Mouse (Mus musculus): ENCODE results near the gene Card10. TPM values are rescaled to one million over a fixed set of nuclear protein-coding genes. Genes with fewer than 3 reads are reported as not detected.
A peak's percentile ranks its signal among the peaks of the same experiment; 100 is the strongest.
"Not testable (repeated sequence)": the region's sequence is repeated elsewhere in the genome, so short reads cannot be mapped to it uniquely, and the experiment has no call there.

Gene Card10
- 6.5 and 7.6 TPM in 2 replicates for polyA plus RNA-seq (2014; fragmentation: Nextera tagmentation; extraction: Ambion mirVana)

DNA sequence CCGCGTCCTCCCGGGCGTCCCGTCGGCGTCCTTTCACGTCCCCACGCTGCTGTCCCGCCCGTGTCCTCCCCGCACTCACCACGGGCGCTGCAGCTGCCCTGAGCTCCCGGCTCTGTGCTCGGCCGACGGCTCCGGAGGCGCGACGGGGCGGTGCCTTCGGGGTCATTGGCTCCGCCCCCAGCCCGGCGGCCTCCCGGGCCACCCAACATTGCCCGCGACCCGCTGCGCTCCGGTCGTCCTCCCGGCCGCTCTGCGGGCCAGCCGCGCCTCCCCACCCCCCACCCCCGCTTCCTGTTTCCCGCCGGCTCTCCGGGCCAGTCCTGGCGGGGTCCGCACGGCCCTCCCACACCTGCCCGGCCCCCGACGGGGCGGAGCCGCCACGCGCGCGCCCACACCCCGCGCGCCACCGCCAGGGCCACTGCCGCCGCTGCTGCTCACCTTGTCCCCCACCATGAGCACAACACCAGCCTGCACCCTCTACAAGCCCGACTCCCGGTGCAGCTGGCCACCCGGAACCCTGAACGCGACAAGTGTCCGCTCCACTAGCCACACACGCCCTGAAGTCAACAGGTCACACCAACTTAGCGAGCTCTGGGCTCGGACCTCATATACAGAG is at the start of gene Card10:
Gene Card10 (minus strand): TSS at position 267 of the 616 bp plus-strand sequence.
- H3K27ac ChIP-seq (ENCODE audit: low read length): peak within 1 kb of the TSS; percentile 78; the same call in 1 of the 2 replicates
- peaks cover 10% of the 10 kb centered on the region; the same call in 1 of the 2 replicates for H3K4me1 ChIP-seq (ENCODE audit: control insufficient read depth, insufficient read depth, low read length)
- no peaks in the 10 kb centered on the region for H3K36me3 ChIP-seq (ENCODE audit: control insufficient read depth, insufficient read depth, low read length)
- 2% methylated on average over 66 of the region's 70 CpGs for WGBS
- peak within 1 kb of the TSS; percentile 65 for H3K4me3 ChIP-seq (ENCODE audit: low read depth, low read length)
- peak; percentile 59 for ATAC-seq (ENCODE audit: insufficient number of reproducible peaks, insufficient read depth, low FRiP score, low read depth)
- no peaks in the 10 kb centered on the region for H3K9me3 ChIP-seq (ENCODE audit: control insufficient read depth, low read depth, low read length)
- H3K9ac ChIP-seq (replicated peaks; ENCODE audit: low read depth, low read length): peak within 1 kb of the TSS; percentile 65
- no peaks in the 10 kb centered on the region for H3K27me3 ChIP-seq (ENCODE audit: control insufficient read depth, insufficient read depth, low read length)
- peak within 1 kb of the TSS; percentile 95 for H3K4me2 ChIP-seq (replicated peaks; ENCODE audit: low read depth, low read length)

DNA sequence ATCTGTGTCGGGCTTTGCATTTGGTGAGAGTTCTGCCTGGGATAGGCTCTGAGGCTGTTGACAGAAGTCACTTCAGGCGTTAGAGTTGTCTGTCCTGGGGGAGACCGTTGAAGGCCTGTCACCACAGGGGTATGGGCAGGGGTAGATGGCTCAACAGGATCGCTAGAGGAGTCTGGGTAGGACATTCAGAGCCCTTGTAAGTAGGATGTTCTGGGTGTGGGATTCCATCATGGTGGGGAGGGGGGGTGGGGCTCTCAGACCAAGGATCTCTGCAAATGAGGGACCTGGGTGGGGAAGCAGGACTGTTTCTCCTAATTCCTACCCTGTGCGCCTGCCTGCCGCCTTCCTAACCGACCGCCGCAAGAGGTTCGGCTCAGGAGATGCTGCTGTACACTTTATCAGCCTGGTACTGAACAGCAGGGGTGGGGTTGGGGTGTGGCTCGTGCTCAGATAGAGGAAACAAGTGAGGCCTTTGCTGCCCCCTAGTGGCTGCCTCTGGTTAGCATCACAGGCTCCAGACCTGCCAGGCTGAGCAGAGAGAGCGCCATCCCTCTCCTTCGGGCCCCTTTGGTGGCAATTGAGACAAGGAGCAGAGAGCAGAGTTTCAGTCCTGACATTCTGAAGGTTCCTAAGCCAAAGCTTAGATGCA is 48.8 kb upstream of the Card10 start:
- Histone ChIP-seq H3K4me1 (ENCODE audit: control insufficient read depth, insufficient read depth, low read length) (peaks cover 14% of the 10 kb centered on the region), H3K27ac (ENCODE audit: low read length) (peak overlapping the region; percentile 72), H3K27me3 (ENCODE audit: control insufficient read depth, insufficient read depth, low read length) (no peaks in the 10 kb centered on the region), H3K9ac (replicated peaks; ENCODE audit: low read depth, low read length) (no peak overlapping the region), H3K4me3 (ENCODE audit: low read depth, low read length) (no peak overlapping the region), H3K4me2 (replicated peaks; ENCODE audit: low read depth, low read length) (peak overlapping the region; percentile 16; the same call in 1 of the 2 replicates), H3K36me3 (ENCODE audit: control insufficient read depth, insufficient read depth, low read length) (peaks cover 27% of the 10 kb centered on the region; the same call in 1 of the 2 replicates), H3K9me3 (ENCODE audit: control insufficient read depth, low read depth, low read length) (no peaks in the 10 kb centered on the region)
- peak; percentile 71 for ATAC-seq (ENCODE audit: insufficient number of reproducible peaks, insufficient read depth, low FRiP score, low read depth)
- WGBS: 12% methylated on average over 13 of the region's 13 CpGs

DNA sequence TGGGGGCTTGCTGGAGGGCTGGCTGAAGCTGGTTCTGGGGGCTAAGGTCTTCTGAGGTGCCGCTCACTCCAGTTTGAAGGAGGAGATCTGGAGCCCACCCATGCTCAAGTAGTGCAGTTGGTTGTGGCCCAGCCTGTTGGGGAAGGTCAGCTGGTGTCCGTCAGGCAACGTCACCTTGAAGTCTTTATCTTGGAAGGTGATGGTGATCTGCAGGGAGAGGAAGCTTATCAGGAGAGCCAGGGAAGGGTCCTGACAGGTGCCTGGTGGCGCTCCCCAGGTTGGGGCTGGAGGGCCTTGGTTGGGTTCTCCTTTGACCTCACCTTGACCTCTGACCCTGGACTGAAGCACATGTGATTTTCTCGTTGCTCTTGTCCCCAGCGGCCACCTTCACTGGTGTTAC is 48.1 kb upstream of the Card10 start:
- WGBS: 60% methylated on average over 6 of the region's 6 CpGs
- ATAC-seq (ENCODE audit: insufficient number of reproducible peaks, insufficient read depth, low FRiP score, low read depth): no peak
- peaks cover 20% of the 10 kb centered on the region for H3K4me1 ChIP-seq (ENCODE audit: control insufficient read depth, insufficient read depth, low read length)

DNA sequence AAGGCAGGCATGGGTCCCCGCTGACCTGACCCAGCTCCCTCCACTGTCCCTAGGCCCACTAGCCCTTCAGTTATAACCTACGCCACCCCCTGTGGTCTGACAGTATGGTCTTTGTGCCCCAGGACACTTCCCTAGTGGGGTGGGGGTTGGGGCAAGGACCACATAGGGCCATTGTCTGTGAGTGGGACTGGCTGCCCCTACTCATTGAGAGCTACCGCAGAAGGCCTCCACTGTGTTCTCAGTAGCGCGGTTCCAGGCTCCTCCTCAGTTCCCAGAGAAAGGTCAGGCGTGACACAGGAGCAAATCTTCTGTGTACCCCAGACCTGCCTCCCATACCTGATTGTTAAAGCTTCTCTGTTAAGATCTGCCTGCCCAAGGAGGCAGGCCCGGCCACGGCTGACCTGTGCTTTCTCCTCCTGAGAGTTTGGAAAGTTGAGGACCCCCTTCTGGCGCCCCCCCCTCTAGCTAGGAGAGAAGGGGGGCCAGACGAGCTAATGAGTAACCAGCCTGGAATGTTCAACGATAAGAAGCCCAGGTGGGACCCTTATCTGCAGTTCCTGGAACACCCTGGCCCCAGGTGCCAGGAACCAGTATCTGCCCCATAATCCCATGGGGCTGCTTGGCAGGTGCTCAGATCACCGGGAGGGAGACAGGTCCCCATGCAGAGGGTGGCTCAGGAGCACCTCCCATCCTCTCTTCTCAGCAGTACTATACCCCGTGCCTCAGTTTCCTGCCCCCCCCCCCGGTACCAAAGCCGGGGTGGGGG is 47.4 kb upstream of the Card10 start:
- 49% methylated on average over 15 of the region's 15 CpGs for WGBS
- Histone ChIP-seq H3K27ac (ENCODE audit: low read length) (peak overlapping the region; percentile 72), H3K4me2 (replicated peaks; ENCODE audit: low read depth, low read length) (no peak overlapping the region), H3K27me3 (ENCODE audit: control insufficient read depth, insufficient read depth, low read length) (no peaks in the 10 kb centered on the region), H3K4me3 (ENCODE audit: low read depth, low read length) (no peak overlapping the region), H3K4me1 (ENCODE audit: control insufficient read depth, insufficient read depth, low read length) (peaks cover 26% of the 10 kb centered on the region), H3K36me3 (ENCODE audit: control insufficient read depth, insufficient read depth, low read length) (peaks cover 27% of the 10 kb centered on the region; the same call in 1 of the 2 replicates), H3K9ac (replicated peaks; ENCODE audit: low read depth, low read length) (no peak overlapping the region), H3K9me3 (ENCODE audit: control insufficient read depth, low read depth, low read length) (no peaks in the 10 kb centered on the region)
- peak; percentile 71 for ATAC-seq (ENCODE audit: insufficient number of reproducible peaks, insufficient read depth, low FRiP score, low read depth)

More for the DNA sequence above, 48.1 kb upstream of the Card10 start:
- H3K9me3 ChIP-seq (ENCODE audit: control insufficient read depth, low read depth, low read length): no peaks in the 10 kb centered on the region
- H3K9ac ChIP-seq (replicated peaks; ENCODE audit: low read depth, low read length): no peak overlapping the region
- H3K4me3 ChIP-seq (ENCODE audit: low read depth, low read length): no peak overlapping the region
- H3K36me3 ChIP-seq (ENCODE audit: control insufficient read depth, insufficient read depth, low read length): peaks cover 27% of the 10 kb centered on the region; the same call in 1 of the 2 replicates
- peak overlapping the region; percentile 72 for H3K27ac ChIP-seq (ENCODE audit: low read length)
- no peak overlapping the region for H3K4me2 ChIP-seq (replicated peaks; ENCODE audit: low read depth, low read length)
- H3K27me3 ChIP-seq (ENCODE audit: control insufficient read depth, insufficient read depth, low read length): no peaks in the 10 kb centered on the region

DNA sequence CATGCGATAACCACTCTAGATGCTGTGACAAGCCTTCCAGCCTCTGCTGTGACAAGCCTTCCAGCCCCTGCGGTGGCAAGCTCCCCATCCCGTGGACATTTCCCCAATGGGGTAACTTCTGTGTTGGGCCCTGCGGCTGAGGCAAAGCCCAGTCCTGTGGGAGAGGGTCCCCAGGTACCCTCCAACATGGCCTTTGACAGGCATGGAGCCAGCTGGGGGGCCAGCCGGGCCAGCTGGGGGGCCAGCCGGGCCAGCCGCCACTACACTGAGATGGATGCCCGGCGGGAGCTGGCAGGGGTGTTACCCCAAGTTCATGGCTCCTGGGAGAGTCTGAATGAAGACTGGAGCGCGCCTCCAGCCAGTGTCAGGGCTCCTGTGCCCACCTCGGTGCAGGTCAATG is 46.6 kb upstream of the Card10 start:
- Histone ChIP-seq H3K9ac (replicated peaks; ENCODE audit: low read depth, low read length) (no peak overlapping the region), H3K4me2 (replicated peaks; ENCODE audit: low read depth, low read length) (no peak overlapping the region), H3K27ac (ENCODE audit: low read length) (peak overlapping the region; percentile 72), H3K27me3 (ENCODE audit: control insufficient read depth, insufficient read depth, low read length) (no peaks in the 10 kb centered on the region), H3K4me1 (ENCODE audit: control insufficient read depth, insufficient read depth, low read length) (peaks cover 32% of the 10 kb centered on the region), H3K4me3 (ENCODE audit: low read depth, low read length) (no peak overlapping the region), H3K9me3 (ENCODE audit: control insufficient read depth, low read depth, low read length) (no peaks in the 10 kb centered on the region), H3K36me3 (ENCODE audit: control insufficient read depth, insufficient read depth, low read length) (peaks cover 27% of the 10 kb centered on the region; the same call in 1 of the 2 replicates)
- no peak for ATAC-seq (ENCODE audit: insufficient number of reproducible peaks, insufficient read depth, low FRiP score, low read depth)
- WGBS: 73% methylated on average over 12 of the region's 12 CpGs

DNA sequence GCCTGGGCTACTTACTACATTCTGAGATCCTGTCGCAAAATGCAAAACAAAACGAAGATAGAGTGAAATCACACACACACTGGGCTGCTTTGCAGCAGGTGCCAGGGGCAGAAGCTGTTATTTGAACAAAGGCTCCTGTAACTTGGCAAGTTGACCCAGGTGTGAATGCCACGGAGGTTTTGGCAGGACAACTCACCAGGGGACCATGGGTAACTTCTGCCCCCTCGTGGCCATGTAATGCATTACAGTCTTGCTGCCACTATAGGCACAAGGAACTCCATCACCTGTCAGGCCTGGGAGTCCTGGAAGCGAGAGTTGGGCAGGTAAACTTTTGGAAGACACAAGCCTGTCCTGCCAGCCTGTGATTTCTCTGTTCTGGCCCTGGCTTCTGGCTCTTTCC is 45.6 kb upstream of the Card10 start:
- Histone ChIP-seq H3K27me3 (ENCODE audit: control insufficient read depth, insufficient read depth, low read length) (no peaks in the 10 kb centered on the region), H3K9ac (replicated peaks; ENCODE audit: low read depth, low read length) (no peak overlapping the region), H3K27ac (ENCODE audit: low read length) (peak overlapping the region; percentile 72; the same call in 1 of the 2 replicates), H3K9me3 (ENCODE audit: control insufficient read depth, low read depth, low read length) (no peaks in the 10 kb centered on the region), H3K4me3 (ENCODE audit: low read depth, low read length) (no peak overlapping the region), H3K36me3 (ENCODE audit: control insufficient read depth, insufficient read depth, low read length) (peaks cover 27% of the 10 kb centered on the region; the same call in 1 of the 2 replicates), H3K4me1 (ENCODE audit: control insufficient read depth, insufficient read depth, low read length) (peaks cover 35% of the 10 kb centered on the region), H3K4me2 (replicated peaks; ENCODE audit: low read depth, low read length) (no peak overlapping the region)
- WGBS: 25% methylated on average over 5 of the region's 5 CpGs
- ATAC-seq (ENCODE audit: insufficient number of reproducible peaks, insufficient read depth, low FRiP score, low read depth): no peak

DNA sequence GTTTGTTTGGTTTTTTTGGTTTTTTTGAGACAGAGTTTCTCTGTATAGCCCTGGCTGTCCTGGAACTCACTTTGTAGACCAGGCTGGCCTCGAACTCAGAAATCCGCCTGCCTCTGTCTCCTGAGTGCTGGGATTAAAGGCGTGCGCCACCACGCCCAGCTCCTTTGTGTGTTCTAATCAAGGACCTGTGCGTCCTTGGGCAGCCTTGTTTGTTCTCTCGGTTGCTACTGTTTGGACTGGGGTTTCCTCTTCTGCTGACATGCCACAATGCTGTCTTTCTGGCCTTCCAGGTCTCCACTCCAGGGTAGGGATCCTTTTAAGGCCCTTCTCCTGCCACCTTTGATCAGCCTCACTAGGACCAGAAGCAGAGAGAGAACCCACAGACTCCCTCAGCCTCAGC is 44.0 kb upstream of the Card10 start:
- ATAC-seq (ENCODE audit: insufficient number of reproducible peaks, insufficient read depth, low FRiP score, low read depth); H3K4me2 ChIP-seq (replicated peaks; ENCODE audit: low read depth, low read length); H3K4me3 ChIP-seq (ENCODE audit: low read depth, low read length); H3K9ac ChIP-seq (replicated peaks; ENCODE audit: low read depth, low read length); H3K27me3 ChIP-seq (ENCODE audit: control insufficient read depth, insufficient read depth, low read length); H3K9me3 ChIP-seq (ENCODE audit: control insufficient read depth, low read depth, low read length): not testable (repeated sequence)
- H3K4me1 ChIP-seq (ENCODE audit: control insufficient read depth, insufficient read depth, low read length): peaks cover 36% of the 10 kb centered on the region
- H3K27ac ChIP-seq (ENCODE audit: low read length): peak overlapping the region; percentile 39; the same call in 1 of the 2 replicates
- peaks cover 27% of the 10 kb centered on the region; the same call in 1 of the 2 replicates for H3K36me3 ChIP-seq (ENCODE audit: control insufficient read depth, insufficient read depth, low read length)
- WGBS: 73% methylated on average over 7 of the region's 7 CpGs

DNA sequence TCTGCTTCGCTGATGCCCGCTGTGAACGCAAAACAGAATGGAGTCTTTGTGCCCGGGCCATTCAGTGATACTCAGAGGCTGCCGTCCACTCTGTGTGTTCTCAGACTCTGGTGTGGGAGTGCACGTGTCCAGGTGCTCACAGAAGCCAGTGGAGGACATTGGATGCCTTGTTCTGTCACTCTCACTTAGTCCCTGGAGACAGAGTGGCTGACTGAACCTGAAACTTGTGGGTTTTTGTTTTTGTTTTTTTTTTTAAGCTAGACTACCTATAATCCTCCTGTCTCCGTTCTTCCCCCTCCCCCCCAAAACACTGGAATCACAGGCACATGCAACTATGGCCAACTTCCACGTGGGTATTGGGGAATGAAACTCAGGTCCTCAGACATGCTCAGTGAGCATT is 43.5 kb upstream of the Card10 start:
- Histone ChIP-seq H3K36me3 (ENCODE audit: control insufficient read depth, insufficient read depth, low read length) (peaks cover 27% of the 10 kb centered on the region; the same call in 1 of the 2 replicates), H3K4me1 (ENCODE audit: control insufficient read depth, insufficient read depth, low read length) (peaks cover 37% of the 10 kb centered on the region), H3K9me3 (ENCODE audit: control insufficient read depth, low read depth, low read length) (no peaks in the 10 kb centered on the region), H3K9ac (replicated peaks; ENCODE audit: low read depth, low read length) (no peak overlapping the region), H3K4me2 (replicated peaks; ENCODE audit: low read depth, low read length) (no peak overlapping the region), H3K27ac (ENCODE audit: low read length) (peak overlapping the region; percentile 91; the same call in 1 of the 2 replicates), H3K27me3 (ENCODE audit: control insufficient read depth, insufficient read depth, low read length) (no peaks in the 10 kb centered on the region), H3K4me3 (ENCODE audit: low read depth, low read length) (no peak overlapping the region)
- 76% methylated on average over 8 of the region's 8 CpGs for WGBS
- no peak for ATAC-seq (ENCODE audit: insufficient number of reproducible peaks, insufficient read depth, low FRiP score, low read depth)

Measured in stomach, embryonic 14.5 days (tissue).